Mouse (Mus musculus): ENCODE results near the gene Ncor2. TPM values are rescaled to one million over a fixed set of nuclear protein-coding genes. Genes with fewer than 3 reads are reported as not detected.
A peak's percentile ranks its signal among the peaks of the same experiment; 100 is the strongest.

The Ncor2 gene
- 91.1 TPM for polyA plus RNA-seq (2012; fragmentation: generic; extraction: Trizol)
- long read RNA-seq, experiment 1, partial matches to known transcripts: 1 of 12 reads
- long read RNA-seq, experiment 1, other reads (novel, unspliced or antisense): 11 of 12 reads
- long read RNA-seq, experiment 2, transcript Ncor2-215 (7 exons, 884 nt): major isoform, 5 of 47 reads
- long read RNA-seq, experiment 2, partial matches to known transcripts: 16 of 47 reads
- long read RNA-seq, experiment 2, other reads (novel, unspliced or antisense): 24 of 47 reads

DNA sequence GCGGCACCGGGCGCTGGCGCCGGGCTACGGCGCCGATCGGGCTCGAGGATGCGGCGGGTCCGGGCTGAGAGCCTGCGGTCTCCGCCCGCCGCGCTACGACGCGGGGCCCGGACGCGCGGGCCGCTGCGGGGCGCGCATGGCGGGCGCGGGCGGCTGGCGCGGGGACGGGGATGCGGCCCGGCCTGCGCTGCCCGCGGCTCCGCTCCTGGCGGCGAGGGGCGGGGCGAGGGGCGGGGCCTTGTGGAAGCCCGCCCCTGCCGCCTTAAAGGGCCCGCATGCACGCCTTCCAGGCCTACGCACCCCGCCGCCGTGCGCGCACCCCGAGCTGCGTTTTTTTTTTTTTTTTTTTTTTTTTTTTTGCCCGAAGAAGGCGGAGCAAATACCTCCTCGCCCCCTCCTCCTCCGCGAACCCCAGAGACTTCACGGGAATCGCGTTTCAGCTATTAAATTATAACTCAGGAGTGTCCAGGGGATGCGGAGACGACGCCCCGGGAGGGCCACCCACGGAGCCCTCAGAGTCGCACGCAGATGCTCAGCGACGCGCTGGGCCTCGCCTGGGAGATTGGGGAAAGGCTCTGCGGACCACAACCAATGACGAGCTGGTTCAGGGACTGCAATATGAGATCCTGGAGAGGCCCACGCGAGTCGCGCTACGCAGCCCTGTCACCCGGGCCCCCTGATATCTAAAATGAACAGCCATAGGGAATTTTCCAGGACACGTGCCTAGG is at the start of gene Ncor2:
Gene Ncor2 (minus strand): TSS at position 213 of the 728 bp plus-strand sequence.
- H3K79me2 ChIP-seq (ENCODE audit: control insufficient read depth, insufficient read depth): peaks cover 46% of the 10 kb centered on the region
- peak within 1 kb of the TSS; percentile 73 for H3ac ChIP-seq (ENCODE audit: control insufficient read depth, insufficient read length, low read depth)
- no peaks in the 10 kb centered on the region for H3K36me3 ChIP-seq (ENCODE audit: control insufficient read depth, insufficient read depth)
- H3K79me3 ChIP-seq (ENCODE audit: low read depth): peaks cover 42% of the 10 kb centered on the region
- TF ChIP-seq MYOG (IDR thresholded peaks at IDR 0.05; ENCODE audit: control insufficient read depth, extremely low read depth, insufficient read length) (no peak), CTCF (IDR thresholded peaks at IDR 0.05; ENCODE audit: control insufficient read depth, insufficient read depth, insufficient read length) (no peak), MYOD1 (IDR thresholded peaks at IDR 0.05; ENCODE audit: control insufficient read depth, insufficient read length, low read depth) (no peak), MAX (IDR thresholded peaks at IDR 0.05) (no peak), FOSL1 (IDR thresholded peaks at IDR 0.05; ENCODE audit: insufficient read depth, low read length, poor library complexity, severe bottlenecking) (no peak), CEBPB (IDR thresholded peaks at IDR 0.05; ENCODE audit: low read depth) (no peak), USF1 (IDR thresholded peaks at IDR 0.05; ENCODE audit: low read depth) (no peak)
- peak within 1 kb of the TSS; percentile 78 for H3K4me3 ChIP-seq (ENCODE audit: insufficient read depth, poor library complexity, severe bottlenecking)
- no peaks in the 10 kb centered on the region for H3K27me3 ChIP-seq (ENCODE audit: control insufficient read depth, insufficient read depth, insufficient read length)

DNA sequence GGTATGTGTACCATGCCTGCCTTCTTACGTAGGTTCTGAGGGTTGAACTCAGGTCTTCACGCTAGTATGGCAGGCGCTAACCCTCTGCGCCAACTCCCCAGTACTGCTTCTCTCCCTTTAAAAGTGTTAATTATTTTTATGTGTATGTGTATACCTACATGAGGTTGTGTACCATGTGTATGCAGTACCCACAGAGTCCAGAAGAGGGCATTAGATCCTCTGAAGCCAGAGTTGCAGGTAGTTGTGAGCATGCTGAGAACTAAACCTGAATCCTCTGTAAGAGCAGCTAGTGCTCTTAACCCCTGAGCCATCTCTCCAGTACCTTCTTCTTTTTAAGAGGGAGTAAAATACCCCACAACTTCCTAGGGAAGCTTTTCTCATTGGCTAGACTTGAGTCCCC is 48.7 kb upstream of the Ncor2 start:
- Histone ChIP-seq H3ac (ENCODE audit: control insufficient read depth, insufficient read length, low read depth) (no peak overlapping the region), H3K27me3 (ENCODE audit: control insufficient read depth, insufficient read depth, insufficient read length) (no peaks in the 10 kb centered on the region), H3K36me3 (ENCODE audit: control insufficient read depth, insufficient read depth) (no peaks in the 10 kb centered on the region), H3K79me3 (ENCODE audit: low read depth) (no peaks in the 10 kb centered on the region), H3K79me2 (ENCODE audit: control insufficient read depth, insufficient read depth) (no peaks in the 10 kb centered on the region), H3K4me3 (ENCODE audit: insufficient read depth, poor library complexity, severe bottlenecking) (no peak overlapping the region)
- TF ChIP-seq MYOG (IDR thresholded peaks at IDR 0.05; ENCODE audit: control insufficient read depth, extremely low read depth, insufficient read length) (no peak), CEBPB (IDR thresholded peaks at IDR 0.05; ENCODE audit: low read depth) (no peak), FOSL1 (IDR thresholded peaks at IDR 0.05; ENCODE audit: insufficient read depth, low read length, poor library complexity, severe bottlenecking) (no peak), MAX (IDR thresholded peaks at IDR 0.05) (no peak)

DNA sequence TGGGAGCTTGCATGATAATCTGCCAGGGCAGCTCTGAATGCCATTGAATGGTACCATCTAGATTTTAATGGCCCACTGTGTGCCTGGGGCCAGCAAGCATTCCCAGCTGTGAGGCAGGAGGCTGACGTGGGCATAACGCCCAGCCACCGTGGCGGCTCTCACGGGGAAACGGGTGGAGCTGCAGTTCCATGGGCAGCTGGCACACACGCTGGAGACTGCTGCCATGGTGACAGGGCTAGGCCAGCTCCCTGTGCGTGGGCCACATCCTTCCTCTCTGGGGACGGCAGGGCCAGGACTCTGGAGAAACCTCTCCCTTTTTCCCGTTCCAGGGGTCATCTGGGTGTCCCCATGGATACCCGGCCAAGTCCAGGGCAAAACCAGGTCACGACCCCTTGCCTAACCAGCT is 47.2 kb upstream of the Ncor2 start:
- Histone ChIP-seq H3K36me3 (ENCODE audit: control insufficient read depth, insufficient read depth) (no peaks in the 10 kb centered on the region), H3ac (ENCODE audit: control insufficient read depth, insufficient read length, low read depth) (no peak overlapping the region), H3K79me2 (ENCODE audit: control insufficient read depth, insufficient read depth) (no peaks in the 10 kb centered on the region), H3K79me3 (ENCODE audit: low read depth) (no peaks in the 10 kb centered on the region), H3K4me3 (ENCODE audit: insufficient read depth, poor library complexity, severe bottlenecking) (no peak overlapping the region), H3K27me3 (ENCODE audit: control insufficient read depth, insufficient read depth, insufficient read length) (no peaks in the 10 kb centered on the region)
- no peak for TF ChIP-seq MAX (IDR thresholded peaks at IDR 0.05)
- TF ChIP-seq FOSL1 (IDR thresholded peaks at IDR 0.05; ENCODE audit: insufficient read depth, low read length, poor library complexity, severe bottlenecking): no peak
- no peak for TF ChIP-seq USF1 (IDR thresholded peaks at IDR 0.05; ENCODE audit: low read depth)
- no peak for TF ChIP-seq CEBPB (IDR thresholded peaks at IDR 0.05; ENCODE audit: low read depth)
- TF ChIP-seq CTCF (IDR thresholded peaks at IDR 0.05; ENCODE audit: control insufficient read depth, insufficient read depth, insufficient read length): no peak
- TF ChIP-seq MYOG (IDR thresholded peaks at IDR 0.05; ENCODE audit: control insufficient read depth, extremely low read depth, insufficient read length): no peak
- TF ChIP-seq MYOD1 (IDR thresholded peaks at IDR 0.05; ENCODE audit: control insufficient read depth, insufficient read length, low read depth): no peak

DNA sequence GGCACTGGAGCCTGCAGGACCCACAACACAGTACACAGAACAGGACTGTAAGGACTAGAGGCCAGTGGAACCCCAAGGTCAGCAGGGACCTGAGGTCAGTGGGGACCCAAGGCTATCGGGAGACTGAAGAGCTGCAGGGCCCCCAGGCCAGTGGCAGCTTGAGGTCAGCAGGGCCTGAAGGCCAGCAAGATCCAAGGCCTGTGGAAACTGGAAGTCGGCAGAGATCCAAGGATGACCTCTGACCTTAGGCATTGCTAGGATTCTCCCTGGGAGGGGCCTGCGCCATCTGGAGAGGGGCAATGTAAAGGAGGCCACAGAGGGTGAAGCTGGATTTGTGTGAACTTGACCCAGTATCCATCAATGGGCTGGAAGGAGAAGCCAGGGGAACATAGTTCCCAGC is 45.9 kb upstream of the Ncor2 start:
- Histone ChIP-seq H3K27me3 (ENCODE audit: control insufficient read depth, insufficient read depth, insufficient read length) (no peaks in the 10 kb centered on the region), H3K36me3 (ENCODE audit: control insufficient read depth, insufficient read depth) (no peaks in the 10 kb centered on the region), H3ac (ENCODE audit: control insufficient read depth, insufficient read length, low read depth) (no peak overlapping the region), H3K79me2 (ENCODE audit: control insufficient read depth, insufficient read depth) (no peaks in the 10 kb centered on the region), H3K79me3 (ENCODE audit: low read depth) (no peaks in the 10 kb centered on the region), H3K4me3 (ENCODE audit: insufficient read depth, poor library complexity, severe bottlenecking) (no peak overlapping the region)
- TF ChIP-seq FOSL1 (IDR thresholded peaks at IDR 0.05; ENCODE audit: insufficient read depth, low read length, poor library complexity, severe bottlenecking) (no peak), MYOG (IDR thresholded peaks at IDR 0.05; ENCODE audit: control insufficient read depth, extremely low read depth, insufficient read length) (no peak), MAX (IDR thresholded peaks at IDR 0.05) (no peak), CTCF (IDR thresholded peaks at IDR 0.05; ENCODE audit: control insufficient read depth, insufficient read depth, insufficient read length) (no peak), CEBPB (IDR thresholded peaks at IDR 0.05; ENCODE audit: low read depth) (no peak), MYOD1 (IDR thresholded peaks at IDR 0.05; ENCODE audit: control insufficient read depth, insufficient read length, low read depth) (no peak), USF1 (IDR thresholded peaks at IDR 0.05; ENCODE audit: low read depth) (no peak)

DNA sequence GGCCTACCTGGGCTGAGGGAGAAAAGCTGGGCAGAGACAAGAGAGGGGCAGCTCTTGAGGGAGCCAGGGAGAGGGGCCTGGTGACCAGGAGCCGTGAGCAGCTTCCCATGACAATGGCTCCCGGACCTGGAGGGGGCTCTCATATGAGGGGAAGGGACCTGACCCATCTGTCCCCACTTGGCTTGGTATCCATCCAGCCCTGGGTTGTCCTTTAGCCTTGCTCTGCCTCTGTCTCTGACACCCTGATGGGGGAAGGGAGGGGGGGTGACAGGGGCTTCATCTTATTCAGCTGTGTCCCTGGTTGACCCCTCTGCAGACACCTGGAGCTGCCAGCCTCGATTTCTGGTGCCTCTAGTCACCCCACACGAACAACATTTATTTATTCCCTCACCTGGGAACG is 44.9 kb upstream of the Ncor2 start:
- TF ChIP-seq MYOG (IDR thresholded peaks at IDR 0.05; ENCODE audit: control insufficient read depth, extremely low read depth, insufficient read length): no peak
- no peak for TF ChIP-seq CTCF (IDR thresholded peaks at IDR 0.05; ENCODE audit: control insufficient read depth, insufficient read depth, insufficient read length)
- no peak for TF ChIP-seq FOSL1 (IDR thresholded peaks at IDR 0.05; ENCODE audit: insufficient read depth, low read length, poor library complexity, severe bottlenecking)
- no peak for TF ChIP-seq MYOD1 (IDR thresholded peaks at IDR 0.05; ENCODE audit: control insufficient read depth, insufficient read length, low read depth)
- no peak for TF ChIP-seq USF1 (IDR thresholded peaks at IDR 0.05; ENCODE audit: low read depth)
- no peak for TF ChIP-seq MAX (IDR thresholded peaks at IDR 0.05)
- TF ChIP-seq CEBPB (IDR thresholded peaks at IDR 0.05; ENCODE audit: low read depth): no peak
- H3K36me3 ChIP-seq (ENCODE audit: control insufficient read depth, insufficient read depth): no peaks in the 10 kb centered on the region
- H3K79me3 ChIP-seq (ENCODE audit: low read depth): no peaks in the 10 kb centered on the region
- H3ac ChIP-seq (ENCODE audit: control insufficient read depth, insufficient read length, low read depth): no peak overlapping the region
- no peak overlapping the region for H3K4me3 ChIP-seq (ENCODE audit: insufficient read depth, poor library complexity, severe bottlenecking)
- H3K79me2 ChIP-seq (ENCODE audit: control insufficient read depth, insufficient read depth): no peaks in the 10 kb centered on the region
- no peaks in the 10 kb centered on the region for H3K27me3 ChIP-seq (ENCODE audit: control insufficient read depth, insufficient read depth, insufficient read length)
